Mouse (Mus musculus): ENCODE data around the gene Ak7. TPM values are rescaled to one million over a fixed set of nuclear protein-coding genes. Genes with fewer than 3 reads are reported as not detected.

Gene Ak7
- total RNA-seq, 2 experiments from 2014 or later, result 0.26 to 0.44 TPM

Other genes with a start within 250 kb of the Ak7 start
- gene Bdkrb2, start 142.8 kb upstream of the Ak7 start, total RNA-seq (2021), result under 1 TPM; 0.19 to 0.64 TPM
- not detected for gene Bdkrb1, start 102.9 kb upstream of the Ak7 start, total RNA-seq (2021)
- gene Gskip, start 21.1 kb upstream of the Ak7 start, total RNA-seq (2021), result 10 to 100 TPM; 16.2 to 17.5 TPM
- 10 to 100 TPM; 44.5 to 44.8 TPM for gene Atg2b, start 20.8 kb upstream of the Ak7 start, total RNA-seq (2021)
- 100 to 1,000 TPM; 134 to 143 TPM for gene Papola, start 78.7 kb downstream of the Ak7 start, total RNA-seq (2021)

All from left cerebral cortex, postnatal 14 days (tissue).